Mouse (Mus musculus): Measurements from ENCODE around the gene Cyfip2.

The Cyfip2 gene

DNA sequence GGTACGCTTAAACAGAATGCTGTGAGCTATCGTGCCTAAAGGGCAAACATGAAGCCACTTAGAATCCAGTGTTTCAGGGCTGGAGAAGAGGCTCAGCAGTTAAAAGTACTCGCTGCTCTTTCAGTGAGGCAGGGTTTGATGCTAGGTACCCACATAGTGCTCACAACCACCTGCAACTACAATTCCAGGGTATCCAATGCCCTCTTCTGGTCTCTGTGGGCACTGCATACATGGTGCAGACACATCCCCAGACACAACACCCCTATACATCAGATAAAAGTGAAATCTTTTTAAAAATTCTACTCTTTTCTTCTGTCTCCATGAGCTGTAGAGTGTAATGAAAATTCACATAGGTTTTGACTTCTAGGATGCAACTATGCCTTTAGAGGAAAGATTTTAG lies 38.7 kb downstream of the Cyfip2 start:
- DNase-seq: no peak

- no peak for DNase-seq
These were observed 40.5 kb downstream of the Cyfip2 start for GRCm38 (mm10) chr11:46272058-46272681.

DNA sequence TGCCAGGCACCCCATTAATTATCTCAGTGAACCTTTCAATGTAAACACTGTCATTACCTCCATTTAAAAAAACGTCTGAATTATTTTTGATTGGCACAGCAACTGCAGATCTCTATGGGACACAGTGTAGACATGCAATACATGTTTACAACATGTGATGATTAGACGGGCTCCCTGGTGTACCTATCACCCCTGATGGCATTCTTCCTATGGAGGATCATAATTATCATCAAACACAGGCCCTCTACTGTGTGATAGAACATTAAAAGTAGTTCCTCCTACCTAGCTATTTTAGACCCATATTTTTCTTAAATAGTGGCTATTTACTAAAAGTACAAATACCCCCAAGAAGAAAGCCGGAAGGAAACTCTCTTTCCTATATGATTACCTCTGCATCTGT lies 42.8 kb downstream of the Cyfip2 start:
- no peak for DNase-seq

- no peak for DNase-seq
These were observed 43.3 kb downstream of the Cyfip2 start for GRCm38 (mm10) chr11:46269391-46269790.

GRCm38 (mm10) chr11:46268991-46269390 lies 43.7 kb downstream of the Cyfip2 start:
- DNase-seq: peak; percentile 63

GRCm38 (mm10) chr11:46265031-46265786 lies 47.5 kb downstream of the Cyfip2 start:
- no peak for DNase-seq

GRCm38 (mm10) chr11:46264584-46264983 lies 48.1 kb downstream of the Cyfip2 start:
- no peak for DNase-seq

GRCm38 (mm10) chr11:46263291-46263690 lies 49.4 kb downstream of the Cyfip2 start:
- no peak for DNase-seq

GRCm38 (mm10) chr11:46262854-46263253 lies 49.8 kb downstream of the Cyfip2 start:
- no peak for DNase-seq

DNA sequence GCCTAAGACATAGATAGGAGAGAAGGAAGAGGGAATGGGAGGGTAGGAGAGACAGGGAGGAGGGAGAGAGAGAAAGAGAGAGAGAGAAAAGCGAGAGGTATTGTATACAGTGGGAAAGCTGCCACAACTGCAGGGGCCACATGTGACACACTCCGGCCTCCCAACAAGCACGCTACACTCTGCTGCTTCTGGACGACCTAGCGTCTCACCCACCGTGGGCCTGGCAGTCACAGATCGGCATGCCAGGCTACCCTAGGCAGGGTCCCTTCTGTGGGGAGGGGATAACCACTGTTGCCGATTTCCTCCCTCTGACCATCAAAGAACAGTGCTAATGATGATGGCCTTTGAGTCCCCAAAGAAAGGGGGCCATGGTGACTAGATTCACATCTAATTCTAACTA lies 53.9 kb downstream of the Cyfip2 start:
- DNase-seq: no peak

- DNase-seq: no peak
These were observed 54.5 kb downstream of the Cyfip2 start for GRCm38 (mm10) chr11:46258207-46258606.

DNA sequence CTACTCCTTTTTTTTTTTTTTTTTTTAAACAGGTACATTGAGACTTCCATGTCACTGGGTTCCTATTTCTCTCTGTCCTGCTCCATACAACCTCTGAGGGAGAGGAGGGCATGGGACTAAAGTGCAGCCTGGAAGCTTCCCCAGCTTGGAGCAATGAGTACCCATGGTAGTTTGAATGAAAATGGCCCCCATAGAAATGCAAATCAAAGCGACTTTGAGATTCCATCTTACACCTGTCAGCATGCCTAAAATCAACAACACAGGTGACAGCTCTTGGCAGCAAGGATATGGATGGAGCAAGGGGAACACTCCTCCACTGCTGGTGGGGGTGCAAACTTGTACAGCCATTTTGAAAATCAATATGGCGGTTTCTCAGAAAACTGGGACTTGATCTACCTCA lies 57.4 kb downstream of the Cyfip2 start:
- DNase-seq: no peak

- peak; percentile 70 for DNase-seq
These were observed 60.7 kb downstream of the Cyfip2 start for GRCm38 (mm10) chr11:46251994-46252393.

- DNase-seq: no peak
These were observed 64.3 kb downstream of the Cyfip2 start for GRCm38 (mm10) chr11:46248352-46248751.

DNA sequence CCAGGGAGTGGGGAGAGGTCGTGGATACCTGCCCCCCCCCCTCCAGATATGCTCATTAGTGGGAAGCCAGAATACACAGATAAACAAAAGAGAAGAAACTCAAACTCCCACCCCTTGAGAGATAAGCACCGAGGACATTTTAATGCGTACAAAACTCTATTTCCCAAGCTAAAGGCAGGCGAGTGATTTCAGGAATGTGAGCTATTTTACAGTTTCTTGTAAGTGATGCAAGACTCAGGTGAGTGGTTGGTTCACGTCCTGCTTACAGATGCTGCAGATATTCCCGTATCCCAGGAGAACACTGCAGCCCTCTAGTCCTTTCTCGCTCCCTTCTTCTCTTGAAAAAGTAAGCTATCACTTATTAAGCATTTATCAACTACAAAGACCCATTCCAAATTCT lies 66.3 kb downstream of the Cyfip2 start:
- no peak for DNase-seq

DNA sequence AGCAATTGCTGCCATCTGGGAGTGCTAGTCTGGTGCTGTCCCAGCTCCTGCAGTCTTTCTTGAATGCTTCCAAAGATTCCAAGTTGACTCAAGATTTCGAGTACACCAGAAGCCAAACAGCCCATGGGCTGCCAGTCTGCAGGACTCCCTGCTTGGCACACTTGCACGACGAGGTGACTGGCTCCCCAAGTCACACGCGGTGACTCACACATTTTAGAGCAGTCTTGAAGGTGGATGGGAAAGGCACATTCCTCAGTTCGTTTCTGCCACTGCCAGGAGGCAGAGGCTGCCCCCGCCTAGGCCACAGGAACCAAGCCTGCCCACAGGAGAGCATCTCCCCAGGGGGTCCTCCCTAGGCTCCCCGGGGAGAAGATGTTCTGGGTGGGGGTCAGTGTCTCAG lies 66.7 kb downstream of the Cyfip2 start:
- peak; percentile 77 for DNase-seq

DNA sequence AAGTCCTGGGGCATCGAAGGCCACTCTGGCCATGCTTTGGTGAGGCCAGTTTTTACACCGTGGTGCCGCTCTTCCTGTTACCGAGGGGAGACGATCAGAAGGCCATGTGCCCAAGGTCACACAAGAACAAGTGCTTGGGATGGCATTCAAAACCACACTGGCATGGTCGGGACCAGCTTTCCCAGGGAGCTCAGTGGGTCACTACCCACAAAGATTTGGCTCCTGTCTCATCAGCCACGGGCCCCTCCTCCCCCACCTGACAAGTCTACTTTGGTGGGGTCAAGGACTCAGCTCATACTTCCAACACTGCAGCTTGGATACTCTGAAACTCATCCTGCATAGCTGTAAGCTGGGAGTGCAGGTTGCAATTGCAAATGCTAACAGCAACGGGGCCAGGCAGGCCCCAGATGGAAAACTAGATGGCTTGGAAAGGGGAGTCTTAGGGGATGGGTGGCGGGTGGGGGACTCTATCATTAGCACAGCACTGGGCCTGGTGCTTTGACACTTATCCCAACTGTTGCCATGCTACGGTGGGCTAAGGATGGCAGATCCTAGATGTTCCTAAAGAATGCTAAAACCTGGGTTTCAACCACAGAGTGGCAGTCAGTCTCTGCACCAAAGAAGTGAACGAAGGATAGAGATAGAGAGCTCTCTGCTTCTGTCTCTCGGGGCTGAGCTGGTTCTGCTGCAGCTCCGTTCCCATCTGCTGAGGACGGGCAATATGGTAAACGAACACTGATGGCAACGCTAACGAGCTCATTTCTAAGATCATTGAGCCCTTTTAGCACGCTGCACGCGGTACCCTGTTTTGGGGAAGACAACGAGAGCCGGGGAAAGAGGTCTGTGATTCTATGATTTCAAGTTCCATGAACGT lies 67.7 kb downstream of the Cyfip2 start:
- DNase-seq: no peak

DNA sequence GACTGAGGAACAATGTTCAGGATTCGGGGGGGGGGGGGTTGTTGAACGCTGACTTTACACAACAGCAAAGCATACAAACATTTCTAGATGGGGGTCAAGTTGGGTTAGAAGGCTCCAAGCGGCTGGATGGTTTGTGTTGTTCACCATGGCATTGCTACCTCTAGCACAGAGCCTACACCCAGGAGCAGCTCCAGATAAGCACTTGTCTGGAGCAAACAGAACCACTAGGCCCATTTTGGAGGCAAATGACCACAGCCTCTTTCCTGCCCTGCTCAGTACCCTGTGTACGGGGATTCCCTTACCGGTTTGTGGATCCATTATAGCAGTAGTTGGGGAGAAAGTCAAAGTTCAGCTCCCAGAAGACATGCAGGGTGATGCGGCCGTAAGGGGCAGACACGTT lies 70.7 kb downstream of the Cyfip2 start:
- no peak for DNase-seq

GRCm38 (mm10) chr11:46241150-46241673 lies 71.4 kb downstream of the Cyfip2 start:
- no peak for DNase-seq

DNA sequence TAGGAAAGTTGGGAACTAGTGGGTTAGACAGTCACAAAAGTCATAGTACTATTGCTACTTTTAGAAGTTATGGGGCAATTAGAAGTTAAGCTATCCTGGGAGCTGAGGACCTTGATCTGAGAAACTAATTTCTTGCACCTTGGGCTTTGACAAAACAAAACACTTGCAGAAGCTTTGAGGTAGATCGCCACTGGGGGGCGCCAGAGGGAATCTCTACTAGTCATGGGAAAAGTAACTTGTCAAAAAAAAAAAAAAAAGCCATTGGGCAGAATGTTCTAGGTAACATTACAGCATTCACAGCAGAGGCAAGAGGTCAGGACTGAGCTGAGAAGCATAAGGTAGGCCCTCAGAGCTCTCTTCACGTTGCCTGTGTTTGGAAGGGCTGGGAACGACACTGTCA lies 75.7 kb downstream of the Cyfip2 start:
- DNase-seq: peak; percentile 82

DNA sequence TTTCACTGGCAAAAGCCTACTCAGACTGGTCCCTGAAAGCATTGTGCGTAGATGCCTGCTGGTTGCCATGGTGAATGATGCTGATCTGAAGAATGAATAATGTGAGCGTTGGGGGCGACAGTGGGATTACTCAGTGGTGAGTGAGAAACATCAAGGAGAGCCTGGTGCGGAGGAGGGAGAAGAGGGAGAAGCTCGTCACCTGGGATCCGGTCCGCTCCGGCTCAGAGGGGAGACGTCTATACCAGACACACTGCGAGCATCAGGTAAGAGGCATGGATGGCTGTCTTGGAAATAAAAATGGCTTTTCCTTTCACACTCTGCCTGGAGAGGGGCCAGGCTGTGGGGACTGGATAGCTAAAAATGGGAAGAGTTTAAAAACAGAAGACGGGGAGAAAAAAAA lies 77.3 kb downstream of the Cyfip2 start, which contains the start of gene Fndc9:
Fndc9 (plus strand) TSS at position 198 of the 400 bp plus-strand sequence.
- DNase-seq: peak; percentile 93

- DNase-seq: no peak
These were observed 78.7 kb downstream of the Cyfip2 start for GRCm38 (mm10) chr11:46233966-46234365.

GRCm38 (mm10) chr11:46232803-46233202 lies 79.9 kb downstream of the Cyfip2 start:
- DNase-seq: no peak
